Mouse (Mus musculus) megakaryocyte, embryonic 14.5 days (primary cell): Measurements from ENCODE around the gene Vsig10.

ENCODE experiments used
- FLI1 ChIP-seq: IDR thresholded peaks from 2 replicates; pipeline ENCODE4 v1.6.1; 2012; ENCODE audit warnings: low read length, inconsistent platforms, mixed read lengths
- GATA1 ChIP-seq: IDR thresholded peaks from 3 replicates; pipeline ENCODE4 v1.6.1; 2012; ENCODE audit warnings: mixed read lengths, low read length, inconsistent platforms, borderline replicate concordance

DNA sequence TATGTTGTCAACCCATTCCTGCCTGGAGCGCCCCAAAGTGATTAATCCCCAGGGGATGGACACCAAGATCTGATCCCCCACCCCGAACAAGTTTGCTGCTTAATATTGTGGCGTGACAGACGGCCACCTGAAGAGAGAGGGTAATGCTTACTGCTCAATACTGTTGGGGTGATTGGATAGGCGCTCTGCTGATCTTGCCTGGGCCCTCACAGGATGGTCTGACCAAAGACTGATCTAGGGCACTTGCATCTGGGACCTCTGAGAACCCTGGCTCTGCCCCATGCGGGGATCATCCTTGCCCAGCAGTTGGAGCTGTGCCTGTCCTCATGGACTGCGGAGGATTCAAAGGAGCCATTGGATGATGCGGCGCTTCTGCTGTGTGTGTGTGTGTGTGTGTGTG, 4.9 kb downstream of the Vsig10 start:
- TF ChIP-seq GATA1 = no peak
- no peak for TF ChIP-seq FLI1
